Mouse (Mus musculus): ENCODE data around the gene Kars.

Gene Kars

GRCm38 (mm10) chr8:111982116-111982515 lies 29.0 kb downstream of the Kars start:
- DNase-seq (ENCODE audit: low spot score in 2 of 2) = no peak

DNA sequence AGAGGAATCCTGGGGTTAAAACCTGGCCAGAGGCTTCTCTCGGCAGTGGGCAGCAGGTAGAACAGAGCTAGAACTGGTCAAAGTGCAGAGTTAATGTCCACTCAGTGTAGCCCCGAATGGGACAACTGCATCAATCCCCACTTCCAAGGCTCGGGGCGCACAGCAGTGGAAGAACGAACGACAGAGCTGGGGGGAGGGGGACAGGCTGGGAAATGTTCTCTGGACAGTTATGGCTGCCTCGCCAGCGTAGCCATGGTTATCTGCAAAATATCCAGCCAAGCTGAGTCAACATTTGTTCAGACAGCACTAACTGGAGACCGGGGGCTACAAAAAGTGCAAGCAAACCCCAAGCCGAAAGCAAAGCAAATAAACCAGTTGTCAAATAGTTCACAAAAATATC lies 33.0 kb downstream of the Kars start:
- DNase-seq (ENCODE audit: low spot score in 2 of 2) = no peak

DNA sequence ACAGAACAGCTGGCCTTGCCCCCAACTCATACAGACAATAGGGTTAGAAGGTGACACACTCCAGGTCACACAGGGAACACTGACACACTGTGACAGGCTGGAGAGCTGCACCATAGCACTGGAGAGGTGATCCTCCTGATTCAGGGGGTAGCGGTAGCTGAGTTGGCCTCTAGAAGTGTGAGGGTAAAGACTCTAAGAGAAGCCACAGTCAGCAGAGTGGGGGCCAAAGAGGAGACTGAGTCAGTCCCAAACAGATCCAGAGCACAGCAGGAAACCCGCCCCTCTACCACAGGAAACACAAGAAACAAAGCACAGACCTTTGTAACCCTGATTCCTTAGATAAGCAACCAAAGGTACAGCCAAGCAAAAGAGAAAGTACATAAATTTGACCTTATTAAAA lies 34.8 kb downstream of the Kars start:
- DNase-seq (ENCODE audit: low spot score in 2 of 2) = no peak

GRCm38 (mm10) chr8:111975706-111976105 lies 35.4 kb downstream of the Kars start:
- DNase-seq (ENCODE audit: low spot score in 2 of 2) = no peak

DNA sequence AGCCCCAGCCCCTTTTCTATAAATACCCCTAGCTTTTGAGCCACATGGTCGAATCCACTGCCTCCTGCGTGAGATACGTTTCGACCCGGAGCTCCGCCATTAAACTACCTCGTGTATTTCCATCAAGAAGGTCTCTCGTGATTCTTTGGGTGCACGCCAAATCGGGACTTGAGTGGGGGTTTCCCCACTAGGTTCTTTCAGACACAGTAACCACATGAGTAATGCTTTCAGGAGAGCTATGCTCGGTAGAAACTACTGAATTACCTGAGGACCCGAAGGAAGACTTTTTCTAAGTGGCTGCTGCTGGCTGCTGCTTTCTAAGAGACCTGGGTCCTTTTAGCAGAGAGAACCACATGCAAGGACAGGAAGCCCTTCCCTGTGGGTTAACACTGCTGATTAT lies 37.0 kb downstream of the Kars start:
- no peak for DNase-seq (ENCODE audit: low spot score in 2 of 2)

GRCm38 (mm10) chr8:111968991-111969390 lies 42.1 kb downstream of the Kars start:
- DNase-seq (ENCODE audit: low spot score in 2 of 2) = no peak

DNA sequence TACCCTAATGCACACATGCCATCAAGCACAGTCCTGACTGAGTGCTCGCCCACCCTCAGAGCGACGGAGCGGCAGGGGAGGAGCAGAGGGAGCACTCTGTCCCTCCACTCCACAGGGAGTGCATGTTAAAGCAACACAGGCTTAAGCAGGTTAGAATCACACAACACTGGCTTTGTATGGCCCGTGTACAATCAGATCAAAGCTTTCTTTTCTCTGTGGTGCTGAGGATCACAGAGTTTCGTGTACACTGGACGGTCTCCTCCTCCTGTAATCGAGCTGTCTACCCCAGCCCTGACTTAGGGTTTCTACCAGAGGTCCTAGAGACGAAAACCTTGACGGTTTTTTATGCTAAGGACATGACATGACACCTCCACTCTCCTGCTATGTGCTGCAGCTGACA lies 42.6 kb downstream of the Kars start:
- DNase-seq (ENCODE audit: low spot score in 2 of 2) = no peak

DNA sequence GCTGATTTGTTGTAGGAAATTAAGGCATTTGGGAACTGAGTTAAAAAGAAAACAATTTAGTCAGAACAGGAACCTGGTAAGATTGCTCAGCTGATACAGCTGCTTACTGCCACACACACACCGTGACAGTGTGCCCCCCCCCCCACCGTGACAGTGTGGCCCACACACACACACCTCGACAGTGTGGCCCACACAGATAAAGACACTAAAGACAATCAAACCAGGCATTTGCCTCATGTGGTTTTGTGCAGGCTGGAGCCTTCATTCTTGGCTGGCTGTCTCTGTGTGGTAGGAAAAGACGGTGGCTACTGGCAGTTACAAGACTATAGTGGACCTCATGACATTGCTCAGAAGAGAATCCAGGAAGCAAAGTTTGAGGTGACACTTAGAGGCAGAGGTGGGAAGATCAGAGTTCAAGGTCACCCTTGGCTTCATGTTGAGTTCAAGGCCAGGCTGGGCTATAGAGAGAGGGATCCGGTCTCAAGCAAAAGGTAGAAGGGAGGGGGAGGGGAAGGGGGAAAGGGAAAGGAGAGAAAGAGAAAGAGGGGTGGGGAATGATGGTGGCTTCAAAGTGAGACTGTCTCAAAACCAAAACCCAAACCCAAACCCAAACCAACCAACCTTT lies 43.8 kb downstream of the Kars start:
- no peak for DNase-seq (ENCODE audit: low spot score in 2 of 2)

GRCm38 (mm10) chr8:111964849-111965561 lies 46.1 kb downstream of the Kars start:
- no peak for DNase-seq (ENCODE audit: low spot score in 2 of 2)

GRCm38 (mm10) chr8:111964351-111964750 lies 46.8 kb downstream of the Kars start:
- DNase-seq (ENCODE audit: low spot score in 2 of 2) = no peak

- no peak for DNase-seq (ENCODE audit: low spot score in 2 of 2)
These were observed 47.6 kb downstream of the Kars start for GRCm38 (mm10) chr8:111963546-111963945.

GRCm38 (mm10) chr8:111963091-111963490 lies 48.0 kb downstream of the Kars start:
- DNase-seq (ENCODE audit: low spot score in 2 of 2) = no peak

DNA sequence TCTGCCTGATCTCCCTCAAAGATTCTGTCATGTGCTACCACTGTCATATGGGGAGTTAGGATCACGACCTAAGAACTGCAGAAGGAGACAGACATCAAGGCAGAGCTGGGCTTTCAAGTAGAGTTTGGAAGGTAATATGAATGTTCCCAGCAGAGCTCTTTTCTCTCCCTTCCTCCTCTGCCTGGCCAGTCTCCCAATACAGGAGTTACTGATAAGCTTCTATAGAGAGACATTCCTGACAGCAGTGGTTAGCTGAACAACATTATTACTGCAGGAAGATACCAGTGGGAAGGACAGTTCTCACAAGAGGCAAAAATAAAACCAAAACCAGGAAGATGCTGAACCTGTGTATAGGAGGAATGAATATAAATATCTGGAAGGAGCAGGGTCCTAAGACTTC lies 48.5 kb downstream of the Kars start:
- no peak for DNase-seq (ENCODE audit: low spot score in 2 of 2)

DNA sequence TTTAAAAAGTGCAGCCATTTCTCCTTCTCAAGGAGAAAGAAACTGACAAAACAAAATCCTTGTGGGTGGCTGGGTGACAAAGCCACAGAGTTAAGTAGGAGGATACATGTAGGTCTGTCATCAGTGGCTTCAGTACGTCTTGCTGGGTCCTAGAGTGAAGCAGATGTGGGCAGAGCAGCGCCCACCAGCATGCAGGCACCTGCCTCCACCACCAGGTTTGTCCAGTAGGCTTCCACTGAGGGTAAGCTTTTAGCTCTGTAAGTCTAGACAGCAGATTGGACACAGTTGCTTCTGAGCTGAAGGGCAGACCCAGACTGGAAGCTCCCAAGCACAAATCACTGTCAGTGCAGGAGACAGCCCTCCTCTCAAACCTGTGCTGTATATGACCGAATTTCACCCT lies 49.8 kb downstream of the Kars start:
- no peak for DNase-seq (ENCODE audit: low spot score in 2 of 2)

DNA sequence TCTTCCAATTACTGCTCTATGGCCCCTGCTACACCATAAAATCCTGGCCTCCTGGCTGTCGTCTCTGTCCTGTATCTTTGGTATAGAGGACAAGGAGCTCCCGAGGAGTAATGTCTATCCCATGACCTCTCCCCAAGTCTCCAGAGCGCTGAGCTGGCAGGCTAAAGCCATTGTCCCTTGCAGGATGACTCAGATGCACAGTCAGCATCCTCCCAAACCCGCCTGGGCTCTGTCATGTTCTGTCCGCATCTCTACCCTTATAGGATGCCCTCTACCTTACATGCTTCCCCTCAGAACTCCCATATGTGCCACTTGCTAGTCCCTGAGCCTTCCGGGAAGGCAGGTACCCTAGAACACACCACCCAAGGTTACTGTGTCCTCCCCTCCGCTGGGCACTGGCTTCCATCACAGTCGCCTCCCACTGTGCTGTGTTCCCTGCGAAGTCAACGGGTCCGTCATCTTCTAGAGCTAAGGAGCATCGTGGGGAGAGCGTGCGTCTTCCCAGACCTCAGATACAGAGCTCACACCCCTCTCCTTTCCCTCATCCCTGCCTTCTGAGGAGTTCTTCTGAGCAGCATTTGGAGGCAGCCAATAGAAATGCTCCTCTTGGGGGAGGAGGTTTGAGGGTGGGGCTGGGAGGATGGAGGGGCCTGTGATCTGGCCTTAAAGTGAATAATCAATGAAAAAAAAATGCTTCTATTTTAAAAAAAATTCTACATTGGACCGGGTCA lies 50.4 kb downstream of the Kars start:
- DNase-seq (ENCODE audit: low spot score in 2 of 2) = no peak

DNA sequence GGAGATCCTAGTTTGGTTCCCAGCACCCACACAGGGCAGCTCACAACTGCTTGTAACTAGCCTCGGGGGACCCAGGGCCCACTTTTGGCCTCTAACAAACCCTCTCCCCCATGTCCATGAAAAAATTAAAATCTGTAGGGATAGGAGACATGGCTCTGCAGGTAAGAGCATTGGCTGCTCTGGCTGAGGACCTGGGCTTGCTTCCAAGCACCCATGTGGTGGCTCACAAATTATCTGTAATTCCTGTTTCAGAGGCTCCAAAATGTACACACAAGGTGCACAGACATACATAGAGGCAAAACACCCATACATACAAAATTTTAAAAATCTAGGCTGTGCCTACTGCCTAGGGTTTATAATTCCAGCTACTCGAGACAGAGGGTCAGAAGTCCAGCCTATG lies 53.9 kb downstream of the Kars start:
- no peak for DNase-seq (ENCODE audit: low spot score in 2 of 2)

GRCm38 (mm10) chr8:111955879-111956278 lies 55.2 kb downstream of the Kars start:
- DNase-seq (ENCODE audit: low spot score in 2 of 2) = no peak

DNA sequence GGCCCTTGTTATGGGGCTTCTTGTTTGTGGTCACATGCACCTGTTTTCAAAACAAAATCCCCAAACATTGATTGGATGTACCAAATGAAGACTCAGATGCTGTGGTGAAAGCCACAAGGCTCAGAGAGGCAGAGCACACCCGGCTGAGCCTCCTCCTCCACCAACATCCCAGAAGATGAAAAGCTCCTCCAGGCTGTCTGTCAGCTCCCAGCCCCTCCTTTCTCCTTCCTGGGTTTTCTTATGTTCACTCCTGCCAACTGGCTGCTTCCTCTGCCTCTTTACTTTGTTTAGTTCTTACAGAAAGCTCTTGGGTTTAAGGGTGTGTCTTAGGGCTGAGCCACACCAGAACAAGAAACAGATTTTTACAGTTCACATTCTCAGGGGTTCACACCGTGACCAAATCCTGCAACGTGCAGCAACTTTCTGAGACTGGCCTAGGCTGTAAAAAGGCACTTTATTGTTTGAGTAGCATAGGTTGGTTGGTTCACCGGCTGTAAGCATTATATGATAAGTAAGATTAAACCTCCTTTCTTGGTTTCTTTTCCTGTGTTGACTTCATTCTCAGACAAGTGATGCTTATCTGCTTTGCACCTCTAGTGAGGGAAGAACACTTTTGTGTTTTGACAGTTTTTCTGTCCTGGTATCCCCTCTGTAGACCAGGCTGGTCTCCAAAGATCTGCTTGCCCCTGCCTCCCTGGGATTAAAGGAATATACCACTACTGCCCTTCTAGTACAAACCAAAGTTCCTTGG lies 56.1 kb downstream of the Kars start:
- DNase-seq (ENCODE audit: low spot score in 2 of 2) = no peak

- DNase-seq (ENCODE audit: low spot score in 2 of 2) = no peak
These were observed 59.2 kb downstream of the Kars start for GRCm38 (mm10) chr8:111951936-111952335.

- DNase-seq (ENCODE audit: low spot score in 2 of 2) = no peak
These were observed 59.8 kb downstream of the Kars start for GRCm38 (mm10) chr8:111951317-111951716.

DNA sequence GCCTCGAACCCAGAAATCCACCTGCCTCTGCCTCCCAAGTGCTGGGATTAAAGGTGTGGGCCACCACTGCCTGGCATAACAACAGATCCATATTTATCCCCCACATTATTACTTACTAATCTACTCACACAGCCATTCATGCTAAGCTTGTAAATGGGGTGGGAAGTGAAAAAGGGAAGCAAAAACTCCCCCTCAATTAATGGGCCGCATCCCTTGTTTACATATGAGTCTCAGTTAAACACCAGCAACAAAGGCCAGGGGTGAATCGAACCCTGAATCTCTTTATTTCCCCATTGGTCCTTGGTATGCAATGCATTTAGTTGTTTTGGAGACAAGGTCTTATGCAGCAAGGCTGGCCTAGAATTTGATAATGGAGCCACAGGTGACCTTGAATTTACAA lies 60.3 kb downstream of the Kars start:
- DNase-seq (ENCODE audit: low spot score in 2 of 2) = no peak

DNA sequence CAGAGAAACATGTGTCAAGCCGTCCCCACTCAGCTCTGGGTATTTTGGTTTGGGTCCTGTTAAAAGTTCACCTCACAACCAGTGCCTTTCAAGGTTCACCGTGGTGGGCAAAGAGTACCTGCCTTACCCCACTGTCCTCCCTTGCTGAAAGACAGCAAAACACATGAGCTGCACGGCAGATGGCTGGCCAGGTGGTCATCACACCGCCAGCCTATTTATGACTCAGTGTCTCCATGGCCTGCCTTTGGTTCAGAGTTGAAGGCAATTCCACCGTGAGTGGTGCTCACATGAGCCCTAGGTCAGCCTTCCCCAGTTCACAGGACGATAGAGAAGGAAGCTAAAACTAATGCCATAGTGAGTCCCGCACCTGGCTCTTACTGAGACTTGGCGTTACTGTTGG lies 63.2 kb downstream of the Kars start:
- DNase-seq (ENCODE audit: low spot score in 2 of 2) = no peak
